Mouse (Mus musculus) yolk sac, embryonic 10.5 days (tissue): ENCODE results near the gene Gprin2.

Experiments
- DNase-seq: peaks from one replicate; pipeline ENCODE4 v3.0.0-alpha.2; 2017; ENCODE audit warnings: low spot score

The Gprin2 gene

DNA sequence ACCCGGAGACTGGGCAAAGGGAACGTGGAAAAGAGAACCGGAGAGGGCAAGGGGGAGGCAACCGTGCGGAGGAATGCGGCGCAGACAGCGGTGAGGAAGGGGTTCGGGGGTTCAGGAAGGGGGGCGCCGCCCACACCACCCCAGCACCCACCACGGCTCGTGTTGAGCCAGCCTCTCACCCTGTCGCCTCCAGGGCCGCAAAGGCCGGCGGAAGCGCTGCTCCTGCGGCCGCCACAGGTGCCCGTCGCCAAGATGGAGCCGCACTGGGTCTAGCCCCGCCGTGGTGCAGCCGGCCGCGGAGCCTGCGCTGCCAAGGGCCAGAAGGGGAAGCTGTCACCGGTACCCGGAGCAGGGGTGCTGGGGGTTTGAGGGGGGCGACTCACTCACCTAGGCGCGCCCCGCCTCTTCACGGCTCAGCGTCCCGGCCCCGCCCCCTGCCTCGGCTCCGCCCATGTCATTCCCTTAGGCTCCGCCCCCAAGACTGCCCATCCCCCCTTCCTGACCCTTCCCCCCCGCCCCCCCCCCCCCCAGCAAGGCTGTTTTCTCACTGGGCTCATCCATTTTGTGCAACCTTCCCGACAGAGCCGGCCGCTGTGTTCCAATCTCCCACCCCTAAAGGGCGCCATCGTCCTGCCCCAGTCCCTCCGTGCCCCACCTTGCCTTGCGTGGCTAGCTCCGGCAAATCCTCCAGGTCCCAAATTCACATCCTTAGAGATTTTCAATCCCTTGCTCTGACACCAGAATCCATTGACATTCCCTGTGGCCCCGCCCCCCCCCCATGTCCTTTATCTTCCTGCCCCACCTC lies at the start of gene Gprin2:
Gprin2 (minus strand) TSS at position 423 of the 805 bp plus-strand sequence.
- DNase-seq, result peak; percentile 20

DNA sequence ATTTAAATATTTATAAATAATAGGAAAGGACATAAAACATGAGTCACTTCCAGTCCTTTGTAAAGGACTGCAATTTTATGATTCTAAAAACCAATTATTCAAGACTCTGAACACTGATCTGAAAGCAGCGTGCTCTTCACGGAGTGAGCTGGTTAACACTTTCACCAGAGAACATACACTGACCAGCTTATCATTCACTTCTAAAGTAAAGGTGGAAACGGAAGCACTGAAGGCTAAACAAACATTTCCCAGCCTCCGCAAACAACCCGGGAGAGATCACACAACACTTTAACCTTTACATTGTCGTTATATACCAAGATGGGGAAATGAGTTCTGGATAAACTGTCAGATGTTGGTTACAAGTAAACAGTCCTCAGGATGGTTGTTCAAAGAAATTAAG lies 39.2 kb upstream of the Gprin2 start:
- peak; percentile 51 for DNase-seq

DNA sequence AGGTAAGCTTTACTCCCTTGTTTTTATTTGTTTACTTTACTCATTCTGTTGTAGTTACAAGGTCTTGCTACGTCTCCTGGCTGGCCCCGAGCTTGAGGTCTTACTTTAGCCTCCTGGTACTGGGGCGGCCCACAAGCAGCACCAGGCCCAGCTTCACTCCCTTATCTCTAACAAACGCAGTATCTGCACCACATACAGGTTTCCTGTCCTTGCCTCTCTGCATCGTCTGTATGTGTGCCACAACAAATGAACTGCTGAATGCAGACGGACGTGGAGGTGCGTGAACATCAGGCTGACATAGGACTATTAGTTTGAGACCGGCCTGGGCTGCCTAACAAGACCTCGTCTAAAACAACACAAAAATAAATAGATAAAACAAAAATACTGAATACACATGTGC lies 38.8 kb upstream of the Gprin2 start:
- no peak for DNase-seq

DNA sequence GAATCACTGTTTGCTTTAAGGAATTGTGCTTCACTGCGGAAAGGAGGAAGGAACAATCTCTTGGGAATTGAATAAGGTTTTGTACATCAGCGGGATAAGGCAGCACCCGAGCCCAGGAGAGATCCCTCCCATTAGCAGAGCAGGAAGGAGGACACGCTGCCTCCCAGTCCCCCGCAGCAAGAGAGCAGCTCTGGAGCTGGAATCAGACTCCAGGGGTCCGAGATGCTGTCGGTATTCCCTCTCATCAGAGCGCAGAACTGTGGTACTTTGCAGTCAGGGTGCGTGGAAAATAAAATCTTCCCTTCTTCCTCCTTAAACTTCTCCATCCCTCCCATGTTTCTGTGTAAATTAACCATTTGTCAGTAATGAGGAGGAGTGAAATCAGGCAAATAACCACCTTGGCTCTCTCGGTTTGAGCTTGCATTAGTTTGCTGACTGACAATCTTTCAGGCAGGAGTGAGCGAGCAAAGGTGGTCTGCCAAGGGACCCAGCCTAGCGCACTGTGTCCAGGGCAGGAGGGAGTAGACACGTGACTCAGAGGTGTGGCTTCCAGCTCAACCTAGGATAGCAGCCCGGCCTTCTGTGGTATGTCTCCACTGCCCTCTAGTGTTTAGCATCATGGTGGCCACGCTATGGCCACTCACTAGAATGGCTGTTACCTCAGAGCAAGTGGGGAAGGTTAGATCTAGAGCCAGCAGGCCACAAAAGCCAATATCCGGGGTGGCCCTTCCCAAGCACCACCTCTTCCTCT lies 33.4 kb upstream of the Gprin2 start:
- peak; percentile 73 for DNase-seq

DNA sequence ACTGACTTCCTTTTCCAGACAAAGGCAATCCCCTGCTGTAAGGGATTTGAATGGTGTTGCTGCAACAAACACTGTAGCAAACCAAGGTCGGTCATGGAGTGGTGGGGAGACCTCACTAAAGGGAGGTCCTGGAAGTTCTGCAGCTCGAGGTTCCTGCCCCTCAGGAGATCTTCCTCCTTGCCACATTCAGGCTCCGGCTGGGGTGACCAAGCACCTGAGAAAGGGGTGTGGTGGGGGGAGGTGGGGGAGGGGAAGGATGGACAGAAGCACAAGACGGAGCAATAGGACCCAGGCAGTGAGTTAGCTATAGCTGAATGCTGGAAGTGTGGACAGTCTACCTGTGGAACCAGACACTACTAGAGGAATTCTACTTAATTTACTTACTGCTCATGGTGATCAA lies 32.4 kb upstream of the Gprin2 start:
- DNase-seq, result no peak

DNA sequence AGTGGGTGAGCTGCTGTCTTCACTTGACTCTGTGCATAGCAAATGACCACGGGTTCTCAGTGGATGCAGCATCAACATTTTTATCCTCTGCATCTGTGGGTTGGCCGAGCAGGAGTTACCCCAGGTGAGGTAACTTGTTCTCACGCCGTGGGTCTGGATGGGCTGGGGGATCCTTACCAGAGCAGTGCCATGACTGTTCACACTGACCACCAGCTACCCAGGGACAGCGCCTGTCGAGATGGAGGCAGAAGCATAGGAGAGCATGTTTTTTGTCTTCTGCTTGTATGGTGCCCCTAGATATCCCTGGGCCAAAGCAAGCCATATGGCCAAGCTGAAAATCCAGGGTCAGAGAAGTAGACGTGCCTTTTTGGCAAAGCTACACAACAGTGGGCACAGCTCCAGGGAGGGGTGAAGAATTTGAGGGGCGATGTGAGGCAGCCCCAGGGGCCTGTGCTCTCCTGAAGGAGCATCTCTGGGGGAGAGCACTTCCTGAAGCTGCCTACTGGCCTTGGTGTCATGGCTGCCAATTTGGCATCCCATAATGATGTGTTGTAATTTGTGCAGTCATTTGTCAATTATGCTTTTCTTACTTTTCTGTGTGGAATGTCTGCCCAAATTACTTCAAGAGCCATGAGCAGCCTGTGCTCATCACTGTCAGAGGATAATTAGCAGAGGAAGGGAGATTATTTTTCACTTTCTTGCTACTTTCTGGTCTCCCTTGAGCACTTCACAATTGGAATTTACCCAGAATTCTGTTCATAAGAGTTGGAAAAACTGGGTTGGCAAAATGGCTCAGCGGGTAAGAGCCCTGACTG lies 31.6 kb upstream of the Gprin2 start:
- no peak for DNase-seq

DNA sequence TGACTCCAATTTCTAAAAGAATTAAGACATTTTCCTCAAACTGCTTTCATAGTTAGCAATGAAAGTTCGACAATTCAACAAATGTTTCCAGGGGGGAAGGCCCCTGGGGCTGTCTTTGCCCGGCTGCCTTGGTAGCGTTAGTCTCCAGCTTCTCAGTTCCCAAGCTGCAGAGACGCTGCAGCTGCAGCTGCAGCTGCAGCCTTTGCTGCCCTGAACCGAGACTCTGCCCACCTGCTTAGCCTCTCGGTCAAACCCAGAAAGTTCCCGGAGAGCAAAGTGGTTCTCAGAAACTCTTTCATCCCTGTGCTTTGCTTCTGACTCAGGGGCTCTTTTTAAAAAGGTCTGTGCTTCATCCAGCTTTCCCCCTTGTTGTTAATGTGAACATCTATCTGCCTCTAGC lies 30.9 kb upstream of the Gprin2 start:
- DNase-seq, result no peak

DNA sequence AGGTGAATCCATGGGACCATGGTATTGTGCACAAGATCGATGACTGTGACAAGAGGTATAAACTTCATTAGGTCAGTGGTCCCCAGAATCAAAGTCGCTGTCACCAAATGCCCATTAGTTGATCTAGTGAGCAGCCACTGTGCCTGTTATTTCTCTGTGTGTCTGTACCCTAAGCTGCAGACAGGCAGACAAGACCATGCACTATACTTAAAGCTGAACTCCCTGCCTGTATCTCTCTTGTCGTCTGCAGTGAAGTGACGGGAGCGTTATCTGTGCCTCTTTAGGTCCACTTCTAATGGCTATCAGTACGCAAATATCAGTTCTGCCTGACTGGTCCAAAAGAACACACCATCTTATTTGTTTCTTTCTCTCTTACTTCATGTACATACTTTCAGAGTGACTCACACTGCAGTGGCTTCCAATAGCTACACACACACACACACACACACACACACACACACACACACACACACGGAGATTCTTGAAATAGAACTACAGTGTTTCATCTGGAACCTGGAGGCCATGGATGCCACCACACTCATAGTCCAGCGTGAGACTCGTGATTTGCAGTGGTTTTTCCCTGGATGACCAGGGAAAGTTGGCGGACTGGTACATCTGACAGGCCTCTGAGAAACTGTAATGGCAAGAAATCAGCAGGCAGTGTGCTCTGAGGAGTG lies 27.5 kb upstream of the Gprin2 start:
- DNase-seq, result no peak

DNA sequence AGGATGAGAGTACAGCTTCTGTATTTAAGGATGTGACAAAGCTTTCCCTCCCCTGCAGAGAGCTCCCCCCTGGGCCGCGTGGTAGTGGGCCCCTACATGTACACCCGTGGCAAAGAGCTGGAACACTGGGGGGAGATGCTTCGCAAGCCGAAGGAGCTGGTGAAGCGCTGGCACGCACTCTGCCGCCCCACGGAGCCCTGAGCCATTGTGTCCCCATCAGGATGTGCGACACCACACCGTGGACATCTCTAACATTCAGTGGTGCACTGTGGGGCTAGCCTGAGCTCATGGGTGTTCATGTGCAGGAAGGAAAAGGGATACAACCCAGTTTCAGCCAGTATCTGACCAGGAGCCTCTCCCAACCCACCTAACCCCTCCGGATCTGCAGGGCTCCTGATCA lies 26.5 kb upstream of the Gprin2 start:
- DNase-seq, result no peak

DNA sequence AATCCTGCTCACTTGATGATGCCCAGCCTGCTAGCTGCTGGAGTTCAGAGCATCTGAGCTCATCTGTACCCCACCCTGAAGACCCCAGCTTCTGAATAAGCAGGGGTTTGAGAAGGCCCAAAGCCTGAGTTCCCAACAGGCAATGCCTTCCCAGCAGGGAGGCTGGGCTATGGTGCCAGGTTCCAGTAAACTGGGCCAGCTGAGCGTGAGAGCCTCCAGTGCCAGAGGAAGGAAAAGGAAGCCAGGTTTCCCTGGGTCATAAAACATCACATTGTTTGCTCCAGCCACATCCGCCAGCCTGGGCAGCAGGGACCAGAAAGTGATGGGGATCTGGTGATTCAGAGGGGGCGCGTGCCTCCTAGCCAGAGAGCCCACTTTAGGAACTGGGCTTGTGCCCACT lies 25.1 kb upstream of the Gprin2 start:
- no peak for DNase-seq

DNA sequence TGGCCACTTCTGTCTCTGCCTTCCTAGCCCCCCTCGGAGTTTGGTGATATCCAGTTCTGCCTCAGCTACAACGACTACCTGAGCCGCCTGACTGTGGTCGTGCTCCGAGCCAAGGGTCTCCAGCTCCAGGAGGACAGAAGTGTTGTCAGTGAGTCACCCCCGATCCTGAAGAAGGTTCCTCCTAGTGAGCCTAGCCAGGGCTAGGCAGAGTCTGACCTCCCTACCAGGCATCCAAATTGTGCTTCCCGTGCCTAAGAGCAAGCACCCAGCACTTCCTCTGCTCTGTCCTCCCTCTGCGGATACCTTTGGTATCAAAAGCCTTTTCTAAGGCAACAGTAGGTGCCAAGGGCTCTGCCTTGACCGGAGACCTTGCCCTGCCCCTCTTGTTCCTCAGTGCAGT lies 24.5 kb upstream of the Gprin2 start:
- no peak for DNase-seq

DNA sequence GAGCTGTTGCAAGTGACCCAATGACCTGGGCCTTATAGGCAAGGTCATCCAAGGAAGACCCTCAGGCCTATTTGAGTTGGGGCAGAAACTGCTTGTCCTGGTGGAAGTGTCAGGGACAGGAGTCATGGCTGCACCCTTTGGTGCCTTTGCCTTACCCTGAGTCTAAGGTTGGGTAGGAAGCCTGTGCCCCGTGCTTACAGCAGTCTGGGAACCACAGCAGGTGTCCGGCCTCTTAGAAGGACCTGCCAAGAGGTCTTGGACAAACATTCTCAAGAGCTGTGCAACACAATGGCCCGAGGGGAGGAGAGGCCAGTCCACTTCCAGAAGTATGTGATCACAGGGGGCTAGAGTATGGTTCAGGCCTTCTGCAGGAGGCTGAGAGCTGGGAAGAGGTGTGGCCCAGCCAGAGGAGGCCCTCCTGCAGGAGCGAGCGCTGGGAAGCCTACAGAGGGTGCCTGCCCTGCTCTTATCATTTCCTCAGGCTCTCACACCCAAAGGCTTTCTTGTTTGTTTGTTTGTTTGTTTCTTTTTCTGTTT lies 22.0 kb upstream of the Gprin2 start:
- no peak for DNase-seq

DNA sequence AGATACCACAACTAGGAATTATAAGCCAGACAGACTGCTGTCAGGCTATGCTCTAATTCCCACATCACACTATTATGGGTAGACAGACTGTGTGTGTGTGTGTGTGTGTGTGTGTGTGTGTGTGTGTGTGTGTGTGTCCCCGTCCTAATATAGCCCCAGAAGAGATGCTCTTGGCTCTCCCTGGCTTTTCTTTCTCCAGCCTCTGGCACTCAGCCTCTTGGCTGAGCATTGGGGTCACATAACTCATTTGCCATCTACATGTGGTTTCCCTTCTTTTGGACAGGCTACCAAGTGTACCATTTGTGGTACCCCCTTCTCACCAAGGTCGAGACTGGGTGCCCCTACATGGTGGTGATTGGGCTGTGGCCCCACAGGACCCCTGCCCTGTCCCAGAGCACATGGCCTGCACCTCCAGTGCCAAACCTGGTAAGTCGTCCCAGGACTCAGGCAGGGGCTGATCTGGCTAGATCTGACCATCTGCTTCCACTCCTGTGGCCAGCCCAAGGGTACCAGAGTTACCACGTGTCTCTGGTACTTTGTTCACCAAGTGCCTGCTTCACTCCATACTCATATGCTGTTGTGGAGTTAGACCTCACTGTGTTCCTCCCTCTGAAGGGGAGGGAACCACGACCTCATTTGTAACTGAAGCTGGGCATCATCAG lies 20.1 kb upstream of the Gprin2 start:
- DNase-seq, result no peak

DNA sequence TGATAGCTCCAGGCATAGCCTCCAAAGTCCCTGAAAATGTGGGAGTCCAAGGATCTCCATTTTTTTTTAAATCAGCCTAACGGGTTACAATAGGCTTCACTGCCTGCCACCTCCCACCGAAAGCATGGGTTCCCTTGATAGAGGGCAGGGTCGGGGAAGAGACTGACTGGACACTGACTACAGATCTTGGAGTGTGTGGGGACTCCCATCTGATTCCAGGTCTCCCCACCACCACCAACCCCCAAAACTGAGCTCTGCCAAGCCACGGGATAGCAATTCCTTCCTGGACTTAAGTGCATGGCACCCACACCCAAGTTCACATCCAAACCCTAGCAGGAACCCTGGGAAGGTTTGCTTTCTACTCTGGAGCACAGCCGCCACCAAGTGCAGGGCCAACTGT lies 19.0 kb upstream of the Gprin2 start:
- no peak for DNase-seq

DNA sequence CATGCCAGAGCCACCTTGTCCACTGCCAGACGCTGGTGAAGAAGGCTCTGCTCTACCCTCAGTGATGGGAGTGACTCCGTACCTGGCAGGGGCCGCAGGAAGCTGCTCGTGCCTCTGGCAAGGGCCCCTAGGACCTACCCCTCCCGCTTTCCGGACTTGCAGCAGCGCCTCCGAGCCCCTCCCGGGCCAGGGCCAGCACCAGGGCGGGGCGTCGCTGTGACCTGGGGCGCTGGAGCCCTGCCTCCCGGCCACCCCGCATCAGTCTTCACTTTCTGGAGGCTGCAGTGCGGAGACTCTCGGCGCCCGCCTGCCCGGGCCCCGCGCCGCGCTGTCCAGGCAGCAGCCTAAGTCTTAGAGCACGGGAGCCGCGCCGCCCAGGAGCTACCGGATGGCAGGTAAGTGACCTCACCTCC lies 18.3 kb upstream of the Gprin2 start:
- DNase-seq, result no peak

DNA sequence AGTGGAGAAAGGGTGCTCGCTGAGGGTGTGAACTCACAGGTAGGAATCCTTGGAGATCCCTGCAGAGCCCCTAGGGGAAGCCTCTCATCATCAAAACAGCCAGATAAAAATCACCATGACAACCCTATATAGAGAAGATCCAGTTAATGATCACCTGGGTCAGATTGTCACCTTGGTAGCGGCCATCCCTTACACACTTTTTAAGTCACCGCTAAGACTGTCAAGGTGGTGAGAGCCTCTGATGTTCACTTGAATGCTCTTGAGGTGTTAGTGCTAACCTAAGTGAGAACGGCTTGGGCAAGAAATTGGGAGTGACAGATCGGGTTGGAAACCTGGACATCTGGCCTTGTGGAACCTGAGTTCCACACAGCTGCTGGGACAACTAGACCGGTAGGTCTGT lies 17.8 kb upstream of the Gprin2 start, which contains the start of gene Syt15:
Syt15 (plus strand) TSS at position 301 of the 400 bp plus-strand sequence.
- no peak for DNase-seq

DNA sequence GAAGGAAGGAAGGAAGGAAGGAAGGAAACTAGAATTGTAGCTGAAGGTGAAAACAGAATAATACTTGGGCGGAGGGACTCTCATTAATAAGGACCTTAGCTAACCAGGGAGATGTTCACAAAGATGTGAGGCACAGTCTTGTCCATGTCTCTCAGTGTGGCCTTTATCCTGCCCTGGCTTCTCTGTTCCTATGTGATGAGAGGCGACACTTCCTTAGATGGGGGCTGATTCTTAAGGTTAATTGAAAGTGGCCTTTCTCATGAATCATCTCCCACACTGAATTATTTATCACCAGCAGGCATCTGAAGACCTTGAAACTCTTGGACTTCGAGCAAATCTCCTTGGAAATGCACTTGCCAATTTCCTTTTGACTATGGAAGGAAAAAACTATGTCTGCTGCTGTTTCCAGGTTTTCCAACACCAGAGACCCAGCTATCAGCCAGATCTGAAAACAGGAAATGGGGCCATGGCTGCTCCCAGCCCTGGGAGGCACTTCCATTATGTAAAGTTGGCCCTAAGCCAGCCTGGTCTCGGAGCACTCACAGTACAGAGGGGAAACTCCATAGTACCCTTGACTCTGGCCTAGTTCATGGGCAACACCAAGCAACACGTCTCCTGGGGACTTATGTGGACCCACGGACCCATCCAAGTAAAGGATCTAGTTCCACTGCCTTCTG lies 14.1 kb upstream of the Gprin2 start:
- no peak for DNase-seq

DNA sequence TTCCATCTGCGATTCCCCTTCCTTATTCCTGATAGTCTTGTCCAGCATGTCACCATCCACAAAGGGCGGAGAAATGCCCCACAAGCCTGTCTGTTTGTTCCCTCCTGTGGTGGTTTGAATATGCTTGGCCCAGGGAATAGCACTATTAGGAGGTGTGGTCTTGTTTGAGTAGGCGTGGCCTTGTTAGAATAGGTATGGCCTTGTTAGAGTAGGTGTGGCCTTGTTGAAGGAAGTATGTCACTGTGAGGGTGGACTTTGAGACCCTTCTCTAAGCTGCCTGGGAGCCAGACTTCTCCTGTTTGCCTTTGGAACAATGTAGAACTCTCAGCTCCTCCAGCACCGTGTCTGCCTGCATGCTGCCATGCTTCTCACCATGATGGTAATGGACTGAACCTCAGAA lies 8.5 kb upstream of the Gprin2 start:
- no peak for DNase-seq

DNA sequence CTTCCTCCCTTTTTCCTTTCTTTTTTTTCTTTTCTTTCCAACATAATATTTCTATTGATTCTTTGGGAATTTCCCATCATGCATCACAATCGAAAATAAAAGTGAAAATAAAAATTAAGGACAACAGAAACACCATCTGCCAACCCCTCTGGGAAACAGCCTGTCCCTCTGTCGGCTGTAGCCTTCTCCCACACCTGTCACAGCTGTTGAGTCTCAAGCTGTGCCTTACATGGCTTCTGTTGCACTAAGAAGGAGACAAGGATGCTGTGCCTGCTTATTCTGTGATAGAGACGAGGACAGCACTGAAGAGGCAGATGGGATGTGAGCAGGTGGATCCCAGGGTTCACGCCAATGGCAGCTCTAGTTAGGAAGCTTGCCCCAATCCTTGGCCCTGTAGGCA lies 7.6 kb upstream of the Gprin2 start:
- no peak for DNase-seq

DNA sequence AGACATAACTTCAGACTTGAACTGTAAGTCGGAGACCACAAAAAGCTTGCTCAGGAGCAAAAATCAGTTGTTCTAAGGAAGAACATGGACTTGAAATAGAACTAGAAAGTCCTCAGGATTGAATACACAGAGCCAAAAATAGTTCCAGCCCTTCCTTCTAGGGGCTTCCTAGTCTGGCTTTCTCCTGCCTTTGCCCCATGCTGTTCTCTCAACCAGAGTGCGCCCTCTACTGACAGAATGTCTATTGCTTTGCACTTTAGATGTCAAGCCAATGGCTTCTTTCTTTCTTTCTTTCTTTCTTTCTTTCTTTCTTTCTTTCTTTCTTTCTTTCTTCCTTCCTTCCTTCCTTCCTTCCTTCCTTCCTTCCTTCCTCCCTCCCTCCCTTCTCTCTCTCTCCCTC lies 7.2 kb upstream of the Gprin2 start:
- DNase-seq, result no peak

DNA sequence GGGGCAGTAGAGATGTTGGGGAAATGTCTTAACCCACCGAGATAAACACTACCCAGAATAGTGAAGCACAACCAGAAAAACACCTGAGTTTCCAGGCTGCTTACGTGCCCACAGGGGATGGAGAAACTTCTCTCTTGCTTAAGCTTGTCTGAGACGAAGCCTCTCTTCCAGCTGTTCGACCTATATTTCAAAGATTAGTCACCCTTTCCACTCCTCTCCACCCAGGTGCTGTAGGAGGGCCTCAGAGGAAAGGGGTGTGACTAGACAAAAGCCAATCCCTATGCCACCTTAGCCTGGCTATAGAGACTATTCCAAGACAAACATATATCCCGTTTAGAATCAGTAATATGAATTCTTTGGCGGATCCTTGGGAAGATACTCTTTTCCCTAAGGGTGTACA lies 6.5 kb upstream of the Gprin2 start:
- DNase-seq, result no peak
